Comparison of ENCODE assay signal across 30 mouse cellular contexts in genomic region chr7:63871698-63872097, GRCm38 (mm10). TPM values are rescaled to one million over a fixed set of nuclear protein-coding genes. Genes with fewer than 3 reads are reported as not detected.
DNase-seq lines count a peak whose midpoint lies in the region; ATAC-seq and TF ChIP-seq lines count a peak whose summit lies in the region.
"Had no signal": no experiment of that assay in that cellular context is flagged by ENCODE, and none has a peak within 500 bp of the region (broad histone marks: within the 10 kb centered on the region; RNA-seq: fewer than 3 reads in every experiment).

No protein-coding gene starts in this region.

- H3K9me3 ChIP-seq in kidney, embryonic 14.5 days (ENCODE audit: control insufficient read depth, low read length), result no peaks in the 10 kb centered on the region
- H3K9me3 ChIP-seq in kidney, postnatal 0 days (replicated peaks; ENCODE audit: low read length), result no peaks in the 10 kb centered on the region
- H3K9me3 ChIP-seq: embryonic facial prominence, embryonic 10.5 days; embryonic facial prominence, embryonic 12.5 days; forebrain, embryonic 13.5 days; forebrain, embryonic 15.5 days; G1E had no signal

- TF ChIP-seq CTCF in kidney, adult 2 months (conservative IDR thresholded peaks at IDR 0.05; ENCODE audit: insufficient read depth, insufficient read length, low read depth, low read length), result no peak
- no peak for TF ChIP-seq CTCF in kidney, postnatal 0 days (IDR thresholded peaks at IDR 0.05; ENCODE audit: low read depth)
- no peak for TF ChIP-seq CTCF in layer of hippocampus, adult 2 months (conservative IDR thresholded peaks at IDR 0.05)

- H3K36me3 ChIP-seq in kidney, adult 2 months (ENCODE audit: control insufficient read depth, insufficient read depth, low read length), result no peaks in the 10 kb centered on the region
- no peaks in the 10 kb centered on the region for H3K36me3 ChIP-seq in kidney, embryonic 14.5 days (ENCODE audit: control insufficient read depth, insufficient read depth, low read length)
- no peaks in the 10 kb centered on the region for H3K36me3 ChIP-seq in kidney, postnatal 0 days (ENCODE audit: insufficient read depth, low read length)
- H3K36me3 ChIP-seq: embryonic facial prominence, embryonic 10.5 days; embryonic facial prominence, embryonic 12.5 days; forebrain, embryonic 15.5 days; G1E had no signal

- no peak overlapping the region for H3K4me3 ChIP-seq in kidney, adult 2 months (ENCODE audit: insufficient read depth, low read depth, low read length)
- H3K4me3 ChIP-seq in kidney, embryonic 14.5 days (ENCODE audit: low read length), result no peak overlapping the region
- no peak overlapping the region for H3K4me3 ChIP-seq in kidney, postnatal 0 days (replicated peaks; ENCODE audit: low read depth, low read length)
- no peak overlapping the region for H3K4me3 ChIP-seq in layer of hippocampus, adult 2 months
- H3K4me3 ChIP-seq: embryonic facial prominence, embryonic 10.5 days; embryonic facial prominence, embryonic 12.5 days; forebrain, embryonic 13.5 days; forebrain, embryonic 15.5 days had no signal

- H3K9ac ChIP-seq in kidney, embryonic 14.5 days (ENCODE audit: low read depth, low read length), result no peak overlapping the region
- H3K9ac ChIP-seq in kidney, postnatal 0 days (ENCODE audit: low read depth, low read length), result no peak overlapping the region
- H3K9ac ChIP-seq: embryonic facial prominence, embryonic 12.5 days; forebrain, embryonic 13.5 days; forebrain, embryonic 15.5 days had no signal

- no peak overlapping the region for H3K27ac ChIP-seq in kidney, adult 2 months (ENCODE audit: insufficient read depth, low read depth, low read length)
- H3K27ac ChIP-seq in kidney, embryonic 14.5 days (ENCODE audit: low read depth, low read length), result no peak overlapping the region
- H3K27ac ChIP-seq in kidney, postnatal 0 days, result no peak overlapping the region
- no peak overlapping the region for H3K27ac ChIP-seq in layer of hippocampus, adult 2 months
- H3K27ac ChIP-seq: embryonic facial prominence, embryonic 10.5 days; embryonic facial prominence, embryonic 12.5 days; forebrain, embryonic 13.5 days; forebrain, embryonic 15.5 days had no signal

- 48% methylated on average over 6 of the region's 6 CpGs for WGBS in kidney, adult 2 months
- WGBS in kidney, embryonic 14.5 days, result 81% methylated on average over 6 of the region's 6 CpGs
- WGBS in kidney, postnatal 0 days, result 66% methylated on average over 6 of the region's 6 CpGs

- peak; percentile 28 for DNase-seq in kidney, adult 2 months
- DNase-seq in kidney, postnatal 0 days (ENCODE audit: low spot score), result no peak
- DNase-seq in kidney, postnatal 4 days, result no peak
- DNase-seq in 416B (ENCODE audit: low read depth), result peak; percentile 25
- DNase-seq in right cerebral cortex, adult 2 months (ENCODE audit: low spot score in 2 of 2), result no peak
- no peak for DNase-seq in layer of hippocampus, adult 2 months (ENCODE audit: low spot score in 2 of 2)
- DNase-seq: adrenal gland, adult 8-10 months; adrenal gland, postnatal 14 days; adrenal gland, postnatal 36 days; B cell, adult 2 months; cerebellum, adult 11-12 months; cerebellum, adult 2 months; cerebellum, adult 9-10 months; cerebellum, postnatal 10 days; cerebellum, postnatal 25 days had no signal

- H3K4me1 ChIP-seq in kidney, adult 2 months (ENCODE audit: control insufficient read depth, insufficient read depth, low read length), result no peaks in the 10 kb centered on the region
- no peaks in the 10 kb centered on the region for H3K4me1 ChIP-seq in kidney, embryonic 14.5 days (ENCODE audit: control insufficient read depth, insufficient read depth, low read length)
- no peaks in the 10 kb centered on the region for H3K4me1 ChIP-seq in kidney, postnatal 0 days (replicated peaks; ENCODE audit: insufficient read depth, low read length)
- H3K4me1 ChIP-seq: embryonic facial prominence, embryonic 12.5 days; forebrain, embryonic 13.5 days; forebrain, embryonic 15.5 days had no signal

- H3K4me2 ChIP-seq in kidney, embryonic 14.5 days (replicated peaks; ENCODE audit: low read depth, low read length), result no peak overlapping the region
- H3K4me2 ChIP-seq in kidney, postnatal 0 days (ENCODE audit: low read length), result no peak overlapping the region
- H3K4me2 ChIP-seq: embryonic facial prominence, embryonic 12.5 days; forebrain, embryonic 13.5 days; forebrain, embryonic 15.5 days had no signal

- ATAC-seq in kidney, embryonic 14.5 days (ENCODE audit: low FRiP score, low TSS enrichment), result no peak
- ATAC-seq in kidney, postnatal 0 days (replicated peaks; ENCODE audit: low FRiP score, low read depth), result peak; percentile 72
- peak; percentile 43 for ATAC-seq in granulocyte monocyte progenitor cell, adult 5-6 weeks (replicated peaks; ENCODE audit: poor library complexity, severe bottlenecking)
- ATAC-seq: activated CD4-positive, CD25-positive, alpha-beta regulatory T cell, adult 4 months; CD4-positive, CD25-positive, alpha-beta regulatory T cell, adult 4 months; forebrain, embryonic 13.5 days; forebrain, embryonic 15.5 days; Patski had no signal

- TF ChIP-seq POLR2A in kidney, adult 2 months (IDR thresholded peaks at IDR 0.05; ENCODE audit: low read depth, low read length), result no peak

- no peaks in the 10 kb centered on the region for H3K27me3 ChIP-seq in kidney, adult 2 months (replicated peaks; ENCODE audit: control insufficient read depth, insufficient read depth, low read length)
- no peaks in the 10 kb centered on the region for H3K27me3 ChIP-seq in kidney, embryonic 14.5 days (ENCODE audit: control insufficient read depth, insufficient read depth, low read length)
- no peaks in the 10 kb centered on the region for H3K27me3 ChIP-seq in kidney, postnatal 0 days (ENCODE audit: insufficient read depth, low read length)
- H3K27me3 ChIP-seq: CH12.LX; embryonic facial prominence, embryonic 12.5 days; forebrain, embryonic 13.5 days; forebrain, embryonic 15.5 days; Patski had no signal

RNA-seq across cellular contexts. Expression of gene E030018B13Rik, which starts 45.0 kb away (rescaled TPM):
- polyA plus RNA-seq in kidney, adult 2 months (2012; rRNA removed), result not detected in 2 replicates
- polyA plus RNA-seq in kidney, embryonic 14.5 days (2014; fragmentation: Nextera tagmentation; extraction: Ambion mirVana), result 0.35 TPM in 1 of 2 replicates, not detected in the other
- not detected in 2 replicates for polyA plus RNA-seq in kidney, postnatal 0 days (2015; fragmentation: Nextera tagmentation; extraction: Ambion mirVana)
- not detected in 2 replicates for total RNA-seq in granulocyte monocyte progenitor cell, adult 5-6 weeks (2014; fragmentation: Nextera tagmentation)
- total RNA-seq in granulocyte monocyte progenitor cell, adult 5-6 weeks (2017), result not detected in 2 replicates
- not detected for total RNA-seq in layer of hippocampus, adult 2 months (2021)
- total RNA-seq: adrenal gland, adult 18-20 months; adrenal gland, postnatal 14 days; adrenal gland, postnatal 36 days; CH12.LX; G1E had no signal
- polyA plus RNA-seq: CD4-positive, CD25-positive, alpha-beta regulatory T cell, adult 4 months; cerebellum, adult 2 months; cortical plate, adult 2 months; embryonic facial prominence, embryonic 10.5 days; embryonic facial prominence, embryonic 12.5 days; embryonic facial prominence, embryonic 14.5 days; forebrain, embryonic 11.5 days; G1E; Patski had no signal

Comparison
In these comparisons a context has a peak if more than half of its experiments do, and no peak if none do; other contexts are left out.
1. DNase-seq: peak in kidney, adult 2 months (single experiment) and 416B (single experiment); none in kidney, postnatal 0 days (single experiment), kidney, postnatal 4 days (0 of 2), right cerebral cortex, adult 2 months (0 of 2) and layer of hippocampus, adult 2 months (0 of 2).